ENCODE assay signal across 9 mouse cellular contexts in genomic region chr1:90207739-90208502, GRCm38 (mm10). TPM values are rescaled to one million over a fixed set of nuclear protein-coding genes. Genes with fewer than 3 reads are reported as not detected.
A peak's percentile ranks its signal among the peaks of the same experiment; 100 is the strongest.
DNase-seq lines count a peak whose midpoint lies in the region; ATAC-seq lines count a peak whose summit lies in the region.
"Had no signal": no experiment of that assay in that cellular context is flagged by ENCODE, and none has a peak within 500 bp of the region (broad histone marks: within the 10 kb centered on the region; RNA-seq: fewer than 3 reads in every experiment).

No protein-coding gene starts in this region.

- peaks cover 62% of the 10 kb centered on the region; the same call in 1 of the 2 replicates for H3K27me3 ChIP-seq in lung, embryonic 15.5 days
- 0 out of 2 replicates have a peak, but pooled peaks cover 4% of the 10 kb centered on the region for H3K27me3 ChIP-seq in heart, embryonic 14.5 days (ENCODE audit: control insufficient read depth, insufficient read depth, low read length)
- no peaks in the 10 kb centered on the region for H3K27me3 ChIP-seq in stomach, embryonic 16.5 days (ENCODE audit: control insufficient read depth, insufficient read depth, low read length)

- peaks cover 36% of the 10 kb centered on the region for H3K4me1 ChIP-seq in lung, embryonic 15.5 days
- peaks cover 20 to 25% of the 10 kb centered on the region in 2 experiments for H3K4me1 ChIP-seq in heart, embryonic 14.5 days (ENCODE audit: control insufficient read depth in 2 of 2, insufficient read depth in 2 of 2, low read length in 2 of 2)
- H3K4me1 ChIP-seq in stomach, embryonic 16.5 days (ENCODE audit: control insufficient read depth, insufficient read depth, low read length) = peaks cover 20% of the 10 kb centered on the region

- no peaks in the 10 kb centered on the region for H3K36me3 ChIP-seq in lung, embryonic 15.5 days
- no peaks in the 10 kb centered on the region for H3K36me3 ChIP-seq in heart, embryonic 14.5 days (ENCODE audit: control insufficient read depth, insufficient read depth, low read length)
- H3K36me3 ChIP-seq in stomach, embryonic 16.5 days (ENCODE audit: control insufficient read depth, insufficient read depth, low read length) = no peaks in the 10 kb centered on the region

- intact Hi-C loops in left cerebral cortex, postnatal 4 days (cut with DNase I) = loop anchor here (5.0 kb wide), 1 partner anchor 146 kb away; no protein-coding TSS in a partner anchor

- ATAC-seq in lung, embryonic 15.5 days (ENCODE audit: borderline replicate concordance, extremely low read depth, low FRiP score, low TSS enrichment) = no peak
- ATAC-seq in heart, embryonic 14.5 days (ENCODE audit: insufficient number of reproducible peaks, insufficient read depth, low FRiP score, low read depth) = no peak
- ATAC-seq in stomach, embryonic 16.5 days (ENCODE audit: insufficient read depth, low FRiP score) = no peak

- H3K4me2 ChIP-seq in lung, embryonic 15.5 days = peak overlapping the region; percentile 23; the same call in 1 of the 2 replicates
- H3K4me2 ChIP-seq in heart, embryonic 14.5 days (ENCODE audit: low read length) = peak overlapping the region; percentile 65
- peak overlapping the region; percentile 59 for H3K4me2 ChIP-seq in stomach, embryonic 16.5 days (ENCODE audit: low read depth, low read length)

- 64% methylated on average over 6 of the region's 6 CpGs for WGBS in lung, embryonic 15.5 days
- 44% methylated on average over 6 of the region's 6 CpGs for WGBS in heart, embryonic 14.5 days
- WGBS in stomach, embryonic 16.5 days = 60% methylated on average over 6 of the region's 6 CpGs

- no peak overlapping the region for H3K4me3 ChIP-seq in lung, embryonic 15.5 days
- peak overlapping the region; percentile 5 to 47 for H3K4me3 ChIP-seq in heart, embryonic 14.5 days (ENCODE audit: control insufficient read depth in 1 of 2, insufficient read depth in 1 of 2, low read depth in 1 of 2, low read length in 2 of 2)
- H3K4me3 ChIP-seq in stomach, embryonic 16.5 days (replicated peaks; ENCODE audit: low read length) = peak overlapping the region; percentile 8; the same call in 1 of the 2 replicates

- DNase-seq in lung, postnatal 10 days = no peak
- peak; percentile 64 to 85 for DNase-seq in kidney, postnatal 25 days
- DNase-seq in left cerebral cortex, postnatal 4 days = no peak
- no peak for DNase-seq in right cerebral cortex, adult 18-20 months
- no peak for DNase-seq in spleen, postnatal 4 days (ENCODE audit: low spot score in 2 of 2)
- DNase-seq: cerebellum, adult 2 months had no signal

- H3K9ac ChIP-seq in lung, embryonic 15.5 days = 0 out of 2 replicates have a peak overlapping the region, but pooled peaks have one; percentile 5
- peak overlapping the region; percentile 74 for H3K9ac ChIP-seq in heart, embryonic 14.5 days (ENCODE audit: low read length)
- H3K9ac ChIP-seq in stomach, embryonic 16.5 days (ENCODE audit: low read length) = peak overlapping the region; percentile 28; the same call in 1 of the 2 replicates

- no peaks in the 10 kb centered on the region for H3K9me3 ChIP-seq in lung, embryonic 15.5 days
- H3K9me3 ChIP-seq in heart, embryonic 14.5 days (ENCODE audit: control insufficient read depth, low read length) = no peaks in the 10 kb centered on the region
- no peaks in the 10 kb centered on the region for H3K9me3 ChIP-seq in stomach, embryonic 16.5 days (replicated peaks; ENCODE audit: control insufficient read depth, low read length)

- H3K27ac ChIP-seq in lung, embryonic 15.5 days = no peak overlapping the region
- H3K27ac ChIP-seq in heart, embryonic 14.5 days (replicated peaks in 1 of 2; ENCODE audit: control insufficient read depth in 1 of 2, insufficient read depth in 1 of 2, low read depth in 2 of 2, low read length in 2 of 2) = peak overlapping the region in 1 of 2 experiments; percentile 15; a peak in 1 of 4 replicates
- peak overlapping the region; percentile 12; the same call in 1 of the 2 replicates for H3K27ac ChIP-seq in stomach, embryonic 16.5 days (ENCODE audit: low read length)

RNA-seq across cellular contexts. Expression of gene Ackr3, which starts 4.1 kb away (rescaled TPM):
- polyA plus RNA-seq in lung, embryonic 15.5 days (2015; fragmentation: Nextera tagmentation; extraction: Ambion mirVana) = 24.4 TPM in 2 replicates
- 41.3 and 51.0 TPM in 2 replicates for polyA plus RNA-seq in heart, embryonic 14.5 days (2014; fragmentation: Nextera tagmentation; extraction: Ambion mirVana)
- 22.2 and 29.7 TPM in 2 replicates for polyA plus RNA-seq in stomach, embryonic 16.5 days (2015; fragmentation: Nextera tagmentation; extraction: Ambion mirVana)
- total RNA-seq in left cerebral cortex, postnatal 4 days (2021) = 1 to 10 TPM; 7.3 to 9.0 TPM

RNA-seq across cellular contexts. Expression of gene Iqca, which starts 54.7 kb away (rescaled TPM):
- 0.54 and 0.70 TPM in 2 replicates for polyA plus RNA-seq in lung, embryonic 15.5 days (2015; fragmentation: Nextera tagmentation; extraction: Ambion mirVana)
- polyA plus RNA-seq in heart, embryonic 14.5 days (2014; fragmentation: Nextera tagmentation; extraction: Ambion mirVana) = not detected in 2 replicates
- 0.12 TPM in 1 of 2 replicates, not detected in the other for polyA plus RNA-seq in stomach, embryonic 16.5 days (2015; fragmentation: Nextera tagmentation; extraction: Ambion mirVana)
- total RNA-seq in left cerebral cortex, postnatal 4 days (2021) = under 1 TPM; 0.79 to 0.88 TPM

Comparison
In these comparisons a context has a peak if more than half of its experiments do, and no peak if none do; other contexts are left out.
1. H3K9ac ChIP-seq: peak in every context shown above with its lines; median percentile 74 in heart, embryonic 14.5 days; 28 in stomach, embryonic 16.5 days; 5 in lung, embryonic 15.5 days.
2. DNase-seq: peak in kidney, postnatal 25 days (2 of 2); none in lung, postnatal 10 days (single experiment), left cerebral cortex, postnatal 4 days (single experiment), right cerebral cortex, adult 18-20 months (single experiment) and spleen, postnatal 4 days (0 of 2).
3. Peak in every context shown above with its lines, with median percentiles within 50 percentile points of each other: H3K4me2 ChIP-seq.